Mouse (Mus musculus): ENCODE measurements at regions not wholly inside any gene's neighbourhood (a gene's known extent, or its start where the extent isn't known, plus 50 kb on each side); places are given as distances from the start of the nearest gene placed in this dataset.
A peak's percentile ranks its signal among the peaks of the same experiment; 100 is the strongest.

- no peaks in the 10 kb centered on the region for H3K9me3 ChIP-seq (ENCODE audit: control insufficient read depth, low read length)
- no peak overlapping the region for H3K4me2 ChIP-seq (replicated peaks; ENCODE audit: low read depth)
- no peak overlapping the region for H3K9ac ChIP-seq (ENCODE audit: low read length)
- no peaks in the 10 kb centered on the region for H3K4me1 ChIP-seq (replicated peaks; ENCODE audit: control insufficient read depth, insufficient read depth)
- 72% methylated on average over 4 of the region's 4 CpGs for WGBS
- no peaks in the 10 kb centered on the region for H3K36me3 ChIP-seq (ENCODE audit: control insufficient read depth, insufficient read depth, low read length)
- no peak overlapping the region for H3K4me3 ChIP-seq (ENCODE audit: low read depth, low read length)
- TF ChIP-seq CTCF (IDR thresholded peaks at IDR 0.05; ENCODE audit: low read depth) (no peak), EP300 (optimal IDR thresholded peaks at IDR 0.05) (no peak)
- H3K27ac ChIP-seq (replicated peaks): no peak overlapping the region
- no peaks in the 10 kb centered on the region for H3K27me3 ChIP-seq (ENCODE audit: control insufficient read depth, insufficient read depth, low read length)
- no peak for DNase-seq (ENCODE audit: low spot score)
- ATAC-seq (ENCODE audit: low FRiP score, low TSS enrichment): no peak
Observed at GRCm38 (mm10) chr11:24242096-24242495, 164.2 kb downstream of the Bcl11a start.

DNA sequence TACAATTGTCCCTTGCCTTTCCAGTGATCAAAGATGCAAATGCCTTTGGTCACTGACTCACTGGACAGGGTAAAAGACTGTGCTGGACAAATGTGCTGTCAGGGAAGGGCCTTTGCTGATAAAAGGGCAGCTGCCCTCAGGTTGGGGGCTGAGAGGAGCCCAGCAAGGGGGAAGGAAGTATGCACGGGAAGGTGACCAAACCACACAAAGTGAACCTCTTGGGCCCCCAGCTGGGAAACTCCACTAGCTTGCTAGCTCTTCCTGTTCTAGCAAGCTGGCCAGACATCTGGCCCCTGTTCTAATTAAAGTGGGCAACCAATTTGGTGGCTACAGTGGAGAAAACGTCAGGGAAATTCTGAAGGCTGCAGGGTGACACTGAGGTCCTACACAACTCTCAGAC lies 165.0 kb downstream of the Bcl11a start:
- DNase-seq (ENCODE audit: low spot score): no peak
- TF ChIP-seq EP300 (optimal IDR thresholded peaks at IDR 0.05): no peak
- TF ChIP-seq CTCF (IDR thresholded peaks at IDR 0.05; ENCODE audit: low read depth): no peak
- Histone ChIP-seq H3K4me1 (replicated peaks; ENCODE audit: control insufficient read depth, insufficient read depth) (no peaks in the 10 kb centered on the region), H3K9ac (ENCODE audit: low read length) (no peak overlapping the region), H3K9me3 (ENCODE audit: control insufficient read depth, low read length) (no peaks in the 10 kb centered on the region), H3K27ac (replicated peaks) (no peak overlapping the region), H3K4me2 (replicated peaks; ENCODE audit: low read depth) (no peak overlapping the region), H3K36me3 (ENCODE audit: control insufficient read depth, insufficient read depth, low read length) (no peaks in the 10 kb centered on the region), H3K4me3 (ENCODE audit: low read depth, low read length) (no peak overlapping the region), H3K27me3 (ENCODE audit: control insufficient read depth, insufficient read depth, low read length) (no peaks in the 10 kb centered on the region)
- 59% methylated on average over 2 of the region's 2 CpGs for WGBS
- no peak for ATAC-seq (ENCODE audit: low FRiP score, low TSS enrichment)

GRCm38 (mm10) chr11:24245390-24245789 lies 167.5 kb downstream of the Bcl11a start:
- H3K4me3 ChIP-seq (ENCODE audit: low read depth, low read length): no peak overlapping the region
- no peak overlapping the region for H3K4me2 ChIP-seq (replicated peaks; ENCODE audit: low read depth)
- no peaks in the 10 kb centered on the region for H3K36me3 ChIP-seq (ENCODE audit: control insufficient read depth, insufficient read depth, low read length)
- ATAC-seq (ENCODE audit: low FRiP score, low TSS enrichment) (no peak), DNase-seq (ENCODE audit: low spot score) (no peak)
- no peak for TF ChIP-seq CTCF (IDR thresholded peaks at IDR 0.05; ENCODE audit: low read depth)
- no peak for TF ChIP-seq EP300 (optimal IDR thresholded peaks at IDR 0.05)
- 87% methylated on average over 4 of the region's 4 CpGs for WGBS
- H3K27me3 ChIP-seq (ENCODE audit: control insufficient read depth, insufficient read depth, low read length): no peaks in the 10 kb centered on the region
- no peaks in the 10 kb centered on the region for H3K4me1 ChIP-seq (replicated peaks; ENCODE audit: control insufficient read depth, insufficient read depth)
- H3K9ac ChIP-seq (ENCODE audit: low read length): no peak overlapping the region
- H3K27ac ChIP-seq (replicated peaks): no peak overlapping the region
- H3K9me3 ChIP-seq (ENCODE audit: control insufficient read depth, low read length): no peaks in the 10 kb centered on the region

DNA sequence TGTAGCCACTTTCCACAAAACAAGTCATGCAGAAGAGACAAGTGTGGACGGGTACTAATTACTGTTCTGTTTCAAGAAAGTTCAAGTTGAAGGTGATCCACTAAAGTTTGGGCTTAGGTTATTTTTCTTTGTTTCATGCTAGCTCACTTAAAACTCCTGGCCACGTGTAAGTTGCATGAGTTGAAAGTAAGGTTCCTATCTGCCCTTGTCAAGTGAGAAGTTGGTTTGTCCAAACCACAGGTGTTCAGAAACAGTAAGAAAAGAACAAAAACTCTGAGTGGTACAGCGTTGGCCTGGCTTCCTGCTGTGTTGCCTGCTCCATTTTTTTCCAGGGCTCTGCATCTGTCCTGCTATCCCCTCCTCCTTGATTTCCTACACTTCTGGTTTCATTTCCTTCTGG lies 168.5 kb downstream of the Bcl11a start:
- Histone ChIP-seq H3K4me2 (replicated peaks; ENCODE audit: low read depth) (no peak overlapping the region), H3K36me3 (ENCODE audit: control insufficient read depth, insufficient read depth, low read length) (no peaks in the 10 kb centered on the region), H3K9ac (ENCODE audit: low read length) (no peak overlapping the region), H3K27me3 (ENCODE audit: control insufficient read depth, insufficient read depth, low read length) (no peaks in the 10 kb centered on the region), H3K4me1 (replicated peaks; ENCODE audit: control insufficient read depth, insufficient read depth) (no peaks in the 10 kb centered on the region), H3K27ac (replicated peaks) (no peak overlapping the region), H3K9me3 (ENCODE audit: control insufficient read depth, low read length) (no peaks in the 10 kb centered on the region), H3K4me3 (ENCODE audit: low read depth, low read length) (no peak overlapping the region)
- 74% methylated on average over 3 of the region's 3 CpGs for WGBS
- no peak for TF ChIP-seq CTCF (IDR thresholded peaks at IDR 0.05; ENCODE audit: low read depth)
- TF ChIP-seq EP300 (optimal IDR thresholded peaks at IDR 0.05): no peak
- ATAC-seq (ENCODE audit: low FRiP score, low TSS enrichment) (no peak), DNase-seq (ENCODE audit: low spot score) (no peak)

DNA sequence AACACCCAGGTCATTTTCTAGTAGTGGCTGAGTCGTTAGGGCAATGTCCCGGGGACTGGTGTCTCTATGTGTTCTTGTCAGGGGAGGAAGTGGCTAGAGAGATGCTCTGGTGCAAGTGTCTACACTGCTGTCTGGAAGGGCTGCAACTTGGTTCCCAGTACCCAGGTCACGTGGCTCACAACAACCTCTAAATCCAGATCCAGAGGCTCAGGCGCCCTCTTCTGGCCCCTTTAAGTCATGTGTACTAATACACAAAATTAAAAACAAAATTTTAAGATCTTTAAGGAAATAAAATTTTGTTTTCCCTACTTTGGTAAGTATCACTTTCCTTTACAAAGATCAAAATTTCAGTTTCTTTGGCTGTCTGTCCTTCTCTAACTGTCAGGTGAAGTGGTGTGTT lies 169.4 kb downstream of the Bcl11a start:
- ATAC-seq (ENCODE audit: low FRiP score, low TSS enrichment): no peak
- WGBS: 88% methylated on average over 4 of the region's 4 CpGs
- no peaks in the 10 kb centered on the region for H3K27me3 ChIP-seq (ENCODE audit: control insufficient read depth, insufficient read depth, low read length)

DNA sequence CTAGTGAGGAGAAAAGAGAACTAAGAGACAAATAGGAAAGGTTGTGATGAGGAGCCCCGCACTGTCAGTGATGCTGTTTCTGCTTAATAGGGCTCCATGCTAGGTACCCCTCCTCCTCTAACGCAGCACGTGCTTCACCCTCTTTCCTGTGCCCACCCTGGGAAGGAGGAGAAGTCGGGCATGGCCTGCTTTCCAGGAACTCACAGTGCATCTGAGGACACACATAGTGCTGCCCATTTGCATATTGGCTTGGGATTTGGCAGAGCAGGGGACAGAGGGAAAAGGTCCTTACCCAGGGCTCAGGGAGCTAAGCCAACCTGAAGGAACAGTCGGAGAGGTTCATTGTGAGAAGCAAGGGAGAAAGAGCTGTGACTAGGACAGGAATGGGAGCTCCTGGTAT lies 173.7 kb downstream of the Bcl11a start:
- Histone ChIP-seq H3K4me3 (ENCODE audit: low read depth, low read length) (no peak overlapping the region), H3K27me3 (ENCODE audit: control insufficient read depth, insufficient read depth, low read length) (no peaks in the 10 kb centered on the region), H3K9ac (ENCODE audit: low read length) (no peak overlapping the region), H3K27ac (replicated peaks) (no peak overlapping the region), H3K4me1 (replicated peaks; ENCODE audit: control insufficient read depth, insufficient read depth) (no peaks in the 10 kb centered on the region), H3K9me3 (ENCODE audit: control insufficient read depth, low read length) (no peaks in the 10 kb centered on the region), H3K4me2 (replicated peaks; ENCODE audit: low read depth) (no peak overlapping the region), H3K36me3 (ENCODE audit: control insufficient read depth, insufficient read depth, low read length) (no peaks in the 10 kb centered on the region)
- no peak for TF ChIP-seq EP300 (optimal IDR thresholded peaks at IDR 0.05)
- TF ChIP-seq CTCF (IDR thresholded peaks at IDR 0.05; ENCODE audit: low read depth): no peak
- ATAC-seq (ENCODE audit: low FRiP score, low TSS enrichment) (no peak), DNase-seq (ENCODE audit: low spot score) (no peak)
- 70% methylated on average over 5 of the region's 5 CpGs for WGBS

More for the DNA sequence above, 169.4 kb downstream of the Bcl11a start:
- no peaks in the 10 kb centered on the region for H3K4me1 ChIP-seq (replicated peaks; ENCODE audit: control insufficient read depth, insufficient read depth)
- no peak overlapping the region for H3K27ac ChIP-seq (replicated peaks)
- no peaks in the 10 kb centered on the region for H3K36me3 ChIP-seq (ENCODE audit: control insufficient read depth, insufficient read depth, low read length)
- H3K9ac ChIP-seq (ENCODE audit: low read length): no peak overlapping the region
- H3K4me3 ChIP-seq (ENCODE audit: low read depth, low read length): no peak overlapping the region
- no peaks in the 10 kb centered on the region for H3K9me3 ChIP-seq (ENCODE audit: control insufficient read depth, low read length)
- DNase-seq (ENCODE audit: low spot score): no peak
- TF ChIP-seq EP300 (optimal IDR thresholded peaks at IDR 0.05): no peak
- peak; percentile 27; the same call in 1 of the 2 replicates for TF ChIP-seq CTCF (IDR thresholded peaks at IDR 0.05; ENCODE audit: low read depth)
- no peak overlapping the region for H3K4me2 ChIP-seq (replicated peaks; ENCODE audit: low read depth)

All from stomach, postnatal 0 days (tissue).